Mouse (Mus musculus) kidney, adult 10 weeks (tissue): ENCODE results near the gene Ceacam3. TPM values are rescaled to one million over a fixed set of nuclear protein-coding genes. Genes with fewer than 3 reads are reported as not detected.

ENCODE experiments used
- polyA plus RNA-seq: library from polyadenylated mRNA; stranded (reverse); fragments of 350-450 nt; fragmentation: Illumina TruSeq; extraction: RNeasy Lipid Tissue Mini Kit (QIAGEN cat#74804); gene quantifications from one replicate; pipeline ENCODE4 v1.2.3, GENCODE M21; 2014; ENCODE audit warnings: low read depth, low replicate concordance

The Ceacam3 gene
- 0.40 TPM for polyA plus RNA-seq

GRCm38 (mm10) chr7:17149931-17150330 lies at the start of gene Ceacam3:
Gene Ceacam3, plus strand, starts transcription at chr7:17150282.

GRCm38 (mm10) chr7:17203177-17203576 lies 53.1 kb downstream of the Ceacam3 start, which contains the start of gene Psg29:
Gene Psg29, plus strand, starts transcription at chr7:17203477.

Other genes with a start within 250 kb of the Ceacam3 start
- gene Ptgir, start 243.8 kb upstream of the Ceacam3 start, polyA plus RNA-seq: 1.7 TPM
- gene Calm3, start 226.2 kb upstream of the Ceacam3 start, polyA plus RNA-seq: 28.8 TPM
- gene Pnmal2, start 205.6 kb upstream of the Ceacam3 start, polyA plus RNA-seq: 0.69 TPM
- not detected for gene Pnmal1, start 190.6 kb upstream of the Ceacam3 start, polyA plus RNA-seq
- not detected for gene Gm42372, start 167.2 kb upstream of the Ceacam3 start, polyA plus RNA-seq
- gene Ccdc8, start 157.6 kb upstream of the Ceacam3 start, polyA plus RNA-seq: 0.16 TPM
- 17.1 TPM for gene Ppp5c, start 122.4 kb upstream of the Ceacam3 start, polyA plus RNA-seq
- 0.49 TPM for gene Hif3a, start 87.9 kb upstream of the Ceacam3 start, polyA plus RNA-seq
- 0.16 TPM for gene Psg16, start 76.2 kb upstream of the Ceacam3 start, polyA plus RNA-seq
- not detected for gene Psg29, start 53.2 kb downstream of the Ceacam3 start, polyA plus RNA-seq